Mouse (Mus musculus) neural tube, embryonic 12.5 days (tissue): ENCODE data around the gene Prr15. TPM values are rescaled to one million over a fixed set of nuclear protein-coding genes. Genes with fewer than 3 reads are reported as not detected.

Experiments
- ATAC-seq: fragments of 200-750 bp; cut with Nextera tagmentation; 2 replicates; pipeline ENCODE4 v1.8.0; 2017; ENCODE audit warnings: low read depth, mild to moderate bottlenecking, moderate TSS enrichment, moderate library complexity; ENCODE audit not compliant: low FRiP score
- H3K27ac ChIP-seq: fragments of 300-500 bp; sonication (generic); 2 replicates; pipeline ENCODE4 v1.5.1; 2016
- H3K27me3 ChIP-seq: fragments of 300-500 bp; sonication (generic); replicated peaks from 2 replicates; pipeline ENCODE4 v1.6.1; 2016; ENCODE audit warnings: mild to moderate bottlenecking
- H3K36me3 ChIP-seq: fragments of 300-500 bp; sonication (generic); 2 replicates; pipeline ENCODE4 v1.6.1; 2016; ENCODE audit warnings: mild to moderate bottlenecking
- H3K4me1 ChIP-seq: fragments of 300-500 bp; sonication (generic); 2 replicates; pipeline ENCODE4 v1.6.1; 2016
- H3K4me2 ChIP-seq: fragments of 300-500 bp; sonication (generic); replicated peaks from 2 replicates; pipeline ENCODE4 v1.6.1; 2016; ENCODE audit warnings: mild to moderate bottlenecking
- H3K4me3 ChIP-seq: fragments of 300-500 bp; sonication (generic); 2 replicates; pipeline ENCODE4 v1.5.1; 2016
- H3K9ac ChIP-seq: fragments of 300-500 bp; sonication (generic); 2 replicates; pipeline ENCODE4 v1.6.1; 2016; ENCODE audit warnings: mild to moderate bottlenecking
- H3K9me3 ChIP-seq: fragments of 300-500 bp; sonication (generic); 2 replicates; pipeline ENCODE4 v1.6.1; 2016; ENCODE audit warnings: mild to moderate bottlenecking
- WGBS: fragments of 180-500 bp; shearing (Covaris S2); methylation state at CpG from one replicate; pipeline ENCODE4 v1.1.7; 2016; 5-methylcytosine and 5-hydroxymethylcytosine counted together
- polyA plus RNA-seq: library from polyadenylated mRNA; unstranded; fragments of >200 nt; fragmentation: Nextera tagmentation; extraction: Ambion mirVana; gene quantifications from 2 replicates; pipeline ENCODE4 v1.2.1, GENCODE M21; 2016

The Prr15 gene
- polyA plus RNA-seq, 1 experiment from 2014 or later = 0.49 TPM

GRCm38 (mm10) chr6:54305777-54306176 lies 19.9 kb upstream of the Prr15 start:
- no peaks in the 10 kb centered on the region for H3K36me3 ChIP-seq
- H3K9me3 ChIP-seq = no peaks in the 10 kb centered on the region
- H3K27me3 ChIP-seq = no peaks in the 10 kb centered on the region
- whole genome bisulfite sequencing = 94% methylated on average over 1 of the region's 1 CpGs
- no peak overlapping the region for H3K27ac ChIP-seq
- no peak overlapping the region for H3K4me3 ChIP-seq
- no peak overlapping the region for H3K9ac ChIP-seq
- no peaks in the 10 kb centered on the region for H3K4me1 ChIP-seq
- ATAC-seq = no peak
- no peak overlapping the region for H3K4me2 ChIP-seq

GRCm38 (mm10) chr6:54313071-54313470 lies 12.6 kb upstream of the Prr15 start:
- no peaks in the 10 kb centered on the region for H3K27me3 ChIP-seq
- no peak overlapping the region for H3K4me2 ChIP-seq
- H3K4me3 ChIP-seq = no peak overlapping the region
- H3K9me3 ChIP-seq = no peaks in the 10 kb centered on the region
- WGBS = 88% methylated on average over 2 of the region's 2 CpGs
- no peak overlapping the region for H3K9ac ChIP-seq
- no peaks in the 10 kb centered on the region for H3K4me1 ChIP-seq
- H3K36me3 ChIP-seq = no peaks in the 10 kb centered on the region
- no peak for ATAC-seq
- H3K27ac ChIP-seq = no peak overlapping the region

GRCm38 (mm10) chr6:54318618-54319017 lies 7.0 kb upstream of the Prr15 start:
- no peaks in the 10 kb centered on the region for H3K9me3 ChIP-seq
- H3K4me2 ChIP-seq = no peak overlapping the region
- no peaks in the 10 kb centered on the region for H3K36me3 ChIP-seq
- no peaks in the 10 kb centered on the region for H3K27me3 ChIP-seq
- H3K27ac ChIP-seq = no peak overlapping the region
- H3K9ac ChIP-seq = no peak overlapping the region
- no peak overlapping the region for H3K4me3 ChIP-seq
- ATAC-seq = no peak
- H3K4me1 ChIP-seq = no peaks in the 10 kb centered on the region
- WGBS = 90% methylated on average over 9 of the region's 9 CpGs

GRCm38 (mm10) chr6:54319198-54319597 lies 6.4 kb upstream of the Prr15 start:
- ATAC-seq = no peak
- Histone ChIP-seq H3K4me1 (no peaks in the 10 kb centered on the region), H3K9ac (no peak overlapping the region), H3K4me2 (no peak overlapping the region), H3K4me3 (no peak overlapping the region), H3K27ac (no peak overlapping the region), H3K9me3 (no peaks in the 10 kb centered on the region), H3K36me3 (no peaks in the 10 kb centered on the region), H3K27me3 (0 out of 2 replicates have a peak, but pooled peaks cover 4% of the 10 kb centered on the region)
- WGBS = 71% methylated on average over 3 of the region's 3 CpGs

- 87% methylated on average over 1 of the region's 1 CpGs for whole genome bisulfite sequencing
- no peaks in the 10 kb centered on the region for H3K9me3 ChIP-seq
- ATAC-seq = no peak
- H3K4me3 ChIP-seq = no peak overlapping the region
- H3K9ac ChIP-seq = no peak overlapping the region
- peaks cover 11% of the 10 kb centered on the region for H3K27me3 ChIP-seq
- no peak overlapping the region for H3K27ac ChIP-seq
- no peak overlapping the region for H3K4me2 ChIP-seq
- no peaks in the 10 kb centered on the region for H3K4me1 ChIP-seq
- no peaks in the 10 kb centered on the region for H3K36me3 ChIP-seq
Measured at GRCm38 (mm10) chr6:54320236-54320635, 5.4 kb upstream of the Prr15 start.

- Histone ChIP-seq H3K4me1 (peaks cover 18% of the 10 kb centered on the region), H3K4me3 (peak overlapping the region; percentile 46), H3K9ac (peak overlapping the region; percentile 47; the same call in 1 of the 2 replicates), H3K4me2 (peak overlapping the region; percentile 97), H3K27me3 (peaks cover 49% of the 10 kb centered on the region), H3K36me3 (no peaks in the 10 kb centered on the region), H3K27ac (no peak overlapping the region), H3K9me3 (no peaks in the 10 kb centered on the region)
- under 1% methylated on average over 53 of the region's 53 CpGs for WGBS
- ATAC-seq = peak; percentile 78
Measured at GRCm38 (mm10) chr6:54326671-54327625, 1.3 kb downstream of the Prr15 start.

GRCm38 (mm10) chr6:54327626-54328003 lies 2.0 kb downstream of the Prr15 start:
- 1% methylated on average over 28 of the region's 28 CpGs for WGBS
- no peaks in the 10 kb centered on the region for H3K9me3 ChIP-seq
- H3K9ac ChIP-seq = peak overlapping the region; percentile 47; the same call in 1 of the 2 replicates
- H3K4me2 ChIP-seq = peak overlapping the region; percentile 97
- H3K27ac ChIP-seq = no peak overlapping the region
- H3K27me3 ChIP-seq = peaks cover 49% of the 10 kb centered on the region
- no peak for ATAC-seq
- H3K4me1 ChIP-seq = peaks cover 24% of the 10 kb centered on the region
- no peaks in the 10 kb centered on the region for H3K36me3 ChIP-seq
- peak overlapping the region; percentile 46 for H3K4me3 ChIP-seq

- Histone ChIP-seq H3K9ac (no peak overlapping the region), H3K4me3 (no peak overlapping the region), H3K4me1 (peaks cover 24% of the 10 kb centered on the region), H3K27me3 (peaks cover 48% of the 10 kb centered on the region), H3K36me3 (no peaks in the 10 kb centered on the region), H3K9me3 (no peaks in the 10 kb centered on the region), H3K4me2 (no peak overlapping the region), H3K27ac (no peak overlapping the region)
- no peak for ATAC-seq
- 95% methylated on average over 5 of the region's 5 CpGs for WGBS
Measured at GRCm38 (mm10) chr6:54328783-54329182, 3.1 kb downstream of the Prr15 start.

- Histone ChIP-seq H3K4me3 (no peak overlapping the region), H3K36me3 (no peaks in the 10 kb centered on the region), H3K27me3 (peaks cover 42% of the 10 kb centered on the region), H3K4me2 (no peak overlapping the region), H3K9me3 (no peaks in the 10 kb centered on the region), H3K4me1 (peaks cover 24% of the 10 kb centered on the region), H3K9ac (no peak overlapping the region), H3K27ac (no peak overlapping the region)
- 85% methylated on average over 3 of the region's 3 CpGs for WGBS
- no peak for ATAC-seq
Measured at GRCm38 (mm10) chr6:54329598-54329997, 4.0 kb downstream of the Prr15 start.

- Histone ChIP-seq H3K9ac (no peak overlapping the region), H3K27ac (no peak overlapping the region), H3K4me1 (peaks cover 24% of the 10 kb centered on the region), H3K4me3 (no peak overlapping the region), H3K36me3 (no peaks in the 10 kb centered on the region), H3K9me3 (no peaks in the 10 kb centered on the region), H3K27me3 (peaks cover 38% of the 10 kb centered on the region), H3K4me2 (no peak overlapping the region)
- WGBS = 42% methylated on average over 10 of the region's 10 CpGs
- no peak for ATAC-seq
Measured at GRCm38 (mm10) chr6:54330166-54330565, 4.5 kb downstream of the Prr15 start.

GRCm38 (mm10) chr6:54331765-54332164 lies 6.1 kb downstream of the Prr15 start:
- ATAC-seq = peak; percentile 74
- Histone ChIP-seq H3K4me1 (peaks cover 18% of the 10 kb centered on the region), H3K4me2 (no peak overlapping the region), H3K9me3 (no peaks in the 10 kb centered on the region), H3K27me3 (peaks cover 22% of the 10 kb centered on the region), H3K9ac (no peak overlapping the region), H3K27ac (no peak overlapping the region), H3K36me3 (no peaks in the 10 kb centered on the region), H3K4me3 (no peak overlapping the region)
- 32% methylated on average over 10 of the region's 10 CpGs for WGBS

- no peaks in the 10 kb centered on the region for H3K36me3 ChIP-seq
- peaks cover 14% of the 10 kb centered on the region for H3K4me1 ChIP-seq
- peaks cover 18% of the 10 kb centered on the region for H3K27me3 ChIP-seq
- H3K9ac ChIP-seq = no peak overlapping the region
- WGBS = 28% methylated on average over 8 of the region's 8 CpGs
- no peaks in the 10 kb centered on the region for H3K9me3 ChIP-seq
- no peak overlapping the region for H3K4me3 ChIP-seq
- H3K4me2 ChIP-seq = no peak overlapping the region; the same call in 1 of the 2 replicates
- 0 out of 2 replicates have a peak, but pooled peaks have one; percentile 38 for ATAC-seq
- no peak overlapping the region for H3K27ac ChIP-seq
Measured at GRCm38 (mm10) chr6:54332203-54332602, 6.6 kb downstream of the Prr15 start.
